Mouse (Mus musculus) neural tube, embryonic 14.5 days (tissue): Measurements from ENCODE around the gene 5730596B20Rik. TPM values are rescaled to one million over a fixed set of nuclear protein-coding genes. Genes with fewer than 3 reads are reported as not detected.

Experiments
- ATAC-seq: fragments of 200-750 bp; cut with Nextera tagmentation; 2 replicates; pipeline ENCODE4 v1.8.0; 2017; ENCODE audit warnings: low read depth, mild to moderate bottlenecking, moderate TSS enrichment, moderate library complexity
- H3K27ac ChIP-seq: fragments of 300-500 bp; sonication (generic); 2 replicates; pipeline ENCODE4 v1.5.1; 2014; ENCODE audit warnings: low read depth, mild to moderate bottlenecking, control low read depth, low read length, moderate library complexity, mixed read lengths
- H3K27me3 ChIP-seq: fragments of 300-500 bp; sonication (generic); 2 replicates; pipeline ENCODE4 v1.6.1; 2014; ENCODE audit warnings: low read length; ENCODE audit not compliant: control insufficient read depth, insufficient read depth
- H3K36me3 ChIP-seq: fragments of 300-500 bp; sonication (generic); 2 replicates; pipeline ENCODE4 v1.6.1; 2014; ENCODE audit warnings: low read length, mixed read lengths; ENCODE audit not compliant: control insufficient read depth, insufficient read depth
- H3K4me1 ChIP-seq: fragments of 300-500 bp; sonication (generic); 2 replicates; pipeline ENCODE4 v1.6.1; 2014; ENCODE audit warnings: low read length; ENCODE audit not compliant: control insufficient read depth, insufficient read depth
- H3K4me2 ChIP-seq: fragments of 300-500 bp; sonication (generic); 2 replicates; pipeline ENCODE4 v1.6.1; 2014; ENCODE audit warnings: mild to moderate bottlenecking, low read depth, low read length, control low read depth
- H3K4me3 ChIP-seq: fragments of 300-500 bp; sonication (generic); 2 replicates; pipeline ENCODE4 v1.5.1; 2014; ENCODE audit warnings: low read depth, low read length, control low read depth, mixed read lengths
- H3K9ac ChIP-seq: fragments of 300-500 bp; sonication (generic); replicated peaks from 2 replicates; pipeline ENCODE4 v1.6.1; 2014; ENCODE audit warnings: low read depth, mild to moderate bottlenecking, control low read depth, low read length, mixed read lengths
- H3K9me3 ChIP-seq: fragments of 300-500 bp; sonication (generic); 2 replicates; pipeline ENCODE4 v1.6.1; 2016; ENCODE audit warnings: low read length; ENCODE audit not compliant: control insufficient read depth
- WGBS: fragments of 180-500 bp; shearing (Covaris S2); extraction: QIAGEN DNeasy Blood & Tissue Kit; methylation state at CpG from one replicate; pipeline ENCODE4 v1.1.7; 2014; 5-methylcytosine and 5-hydroxymethylcytosine counted together
- polyA plus RNA-seq: library from polyadenylated mRNA; unstranded; fragments of >200 nt; fragmentation: Nextera tagmentation; extraction: Ambion mirVana; gene quantifications from 2 replicates; pipeline ENCODE4 v1.2.1, GENCODE M21; 2014

The 5730596B20Rik gene
- polyA plus RNA-seq, 1 experiment from 2014 or later, result 2.2 TPM

- Histone ChIP-seq H3K4me2 (peak overlapping the region; percentile 99), H3K27ac (peak overlapping the region; percentile 92)
- WGBS, result 4% methylated on average over 12 of the region's 12 CpGs
Measured at GRCm38 (mm10) chr6:52209685-52210046, 32.4 kb downstream of the 5730596B20Rik start.

GRCm38 (mm10) chr6:52211170-52211935 lies 34.1 kb downstream of the 5730596B20Rik start:
- H3K4me1 ChIP-seq, result peaks cover 40% of the 10 kb centered on the region
- H3K4me2 ChIP-seq, result peak overlapping the region; percentile 99
- H3K27ac ChIP-seq, result peak overlapping the region; percentile 99
- peaks cover 4% of the 10 kb centered on the region; the same call in 1 of the 2 replicates for H3K36me3 ChIP-seq
- H3K9ac ChIP-seq, result peak overlapping the region; percentile 98
- H3K27me3 ChIP-seq, result no peaks in the 10 kb centered on the region
- under 1% methylated on average over 37 of the region's 37 CpGs for WGBS
- ATAC-seq, result peak; percentile 33
- no peaks in the 10 kb centered on the region for H3K9me3 ChIP-seq
- peak overlapping the region; percentile 88 for H3K4me3 ChIP-seq

More at GRCm38 (mm10) chr6:52209685-52210046, 32.4 kb downstream of the 5730596B20Rik start:
- peak overlapping the region; percentile 88 for H3K4me3 ChIP-seq
- H3K9me3 ChIP-seq, result no peaks in the 10 kb centered on the region
- no peak for ATAC-seq
- peaks cover 49% of the 10 kb centered on the region for H3K4me1 ChIP-seq
- peak overlapping the region; percentile 98 for H3K9ac ChIP-seq
- no peaks in the 10 kb centered on the region for H3K27me3 ChIP-seq
- H3K36me3 ChIP-seq, result peaks cover 19% of the 10 kb centered on the region; the same call in 1 of the 2 replicates

- Histone ChIP-seq H3K4me1 (peaks cover 34% of the 10 kb centered on the region), H3K9me3 (no peaks in the 10 kb centered on the region), H3K4me2 (peak overlapping the region; percentile 99), H3K36me3 (no peaks in the 10 kb centered on the region; the same call in 1 of the 2 replicates), H3K27me3 (no peaks in the 10 kb centered on the region), H3K4me3 (peak overlapping the region; percentile 88), H3K27ac (peak overlapping the region; percentile 99), H3K9ac (peak overlapping the region; percentile 98)
- ATAC-seq, result no peak
- WGBS, result 2% methylated on average over 13 of the region's 13 CpGs
Measured at GRCm38 (mm10) chr6:52211961-52212360, 34.7 kb downstream of the 5730596B20Rik start.

DNA sequence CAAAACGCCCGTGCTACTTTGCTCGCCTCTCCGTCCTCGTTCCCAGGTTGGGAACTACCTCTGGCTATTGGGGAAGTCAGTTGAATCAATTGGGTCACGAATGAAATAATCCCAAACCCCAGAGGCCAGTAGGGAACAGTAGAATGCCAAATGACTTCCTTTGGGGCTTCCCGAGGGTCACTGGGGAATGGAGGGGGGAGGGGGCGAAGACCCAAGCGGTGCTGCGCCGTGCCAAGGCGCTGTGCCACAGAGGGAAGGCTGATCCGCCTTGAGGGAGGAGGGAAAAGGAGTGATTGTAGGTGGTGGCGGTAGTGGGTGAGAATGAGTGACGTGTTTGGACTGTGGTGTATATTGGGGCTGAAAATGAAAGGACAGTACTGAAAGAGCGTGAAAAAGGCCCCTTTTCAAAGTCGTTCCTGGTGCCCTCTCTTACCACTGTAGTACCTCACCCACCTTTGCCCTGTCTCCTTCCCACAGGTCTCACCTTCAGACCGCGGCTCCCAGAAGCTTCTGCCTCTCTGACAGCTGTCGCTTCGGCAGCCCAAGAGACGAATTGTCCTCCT lies 35.3 kb downstream of the 5730596B20Rik start:
- H3K4me2 ChIP-seq, result peak overlapping the region; percentile 99
- no peaks in the 10 kb centered on the region for H3K27me3 ChIP-seq
- H3K27ac ChIP-seq, result peak overlapping the region; percentile 99
- H3K9me3 ChIP-seq, result no peaks in the 10 kb centered on the region
- peaks cover 27% of the 10 kb centered on the region for H3K4me1 ChIP-seq
- ATAC-seq, result peak; percentile 20; the same call in 1 of the 2 replicates
- peak overlapping the region; percentile 98 for H3K9ac ChIP-seq
- peak overlapping the region; percentile 88 for H3K4me3 ChIP-seq
- H3K36me3 ChIP-seq, result no peaks in the 10 kb centered on the region
- WGBS, result 1% methylated on average over 22 of the region's 22 CpGs

GRCm38 (mm10) chr6:52213119-52213986 lies 36.1 kb downstream of the 5730596B20Rik start, which contains the start of the genes Hoxa3 and Gm28308:
Gene Hoxa3 (minus strand): TSS chr6:52213336.
Gene Gm28308 (minus strand): TSS chr6:52213339.
- peaks cover 30% of the 10 kb centered on the region for H3K4me1 ChIP-seq
- H3K36me3 ChIP-seq, result no peaks in the 10 kb centered on the region
- H3K4me3 ChIP-seq, result peak within 1 kb of the TSS; percentile 88
- H3K27ac ChIP-seq, result peak within 1 kb of the TSS; percentile 99
- no peaks in the 10 kb centered on the region for H3K9me3 ChIP-seq
- no peaks in the 10 kb centered on the region for H3K27me3 ChIP-seq
- H3K9ac ChIP-seq, result peak within 1 kb of the TSS; percentile 98
- peak within 1 kb of the TSS; percentile 99 for H3K4me2 ChIP-seq
- peak; percentile 76 for ATAC-seq
- 2% methylated on average over 38 of the region's 38 CpGs for WGBS

DNA sequence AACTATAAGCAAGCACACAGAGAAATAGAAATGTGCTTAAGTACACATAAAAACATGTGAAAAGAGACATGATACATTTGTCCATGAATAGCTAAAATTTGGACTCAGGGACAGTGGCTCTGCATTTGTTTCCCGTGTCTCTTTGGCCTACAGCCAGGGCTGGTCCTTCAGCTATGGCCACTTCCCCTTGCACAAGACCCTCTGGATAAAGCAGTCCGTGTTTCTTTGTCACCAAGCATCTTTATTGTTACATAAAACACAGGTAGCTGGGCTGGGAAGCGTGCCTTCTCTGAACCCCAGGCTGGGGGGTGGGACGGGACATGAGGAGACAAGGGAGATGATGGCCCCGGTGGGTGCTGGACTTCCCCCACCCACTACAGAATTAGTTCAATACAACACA lies 37.0 kb downstream of the 5730596B20Rik start:
- no peaks in the 10 kb centered on the region for H3K27me3 ChIP-seq
- H3K27ac ChIP-seq, result peak overlapping the region; percentile 99
- H3K9me3 ChIP-seq, result no peaks in the 10 kb centered on the region
- 11% methylated on average over 5 of the region's 5 CpGs for WGBS
- H3K4me1 ChIP-seq, result peaks cover 35% of the 10 kb centered on the region
- peak overlapping the region; percentile 88 for H3K4me3 ChIP-seq
- no peaks in the 10 kb centered on the region for H3K36me3 ChIP-seq
- peak overlapping the region; percentile 98 for H3K9ac ChIP-seq
- H3K4me2 ChIP-seq, result peak overlapping the region; percentile 99
- no peak for ATAC-seq

DNA sequence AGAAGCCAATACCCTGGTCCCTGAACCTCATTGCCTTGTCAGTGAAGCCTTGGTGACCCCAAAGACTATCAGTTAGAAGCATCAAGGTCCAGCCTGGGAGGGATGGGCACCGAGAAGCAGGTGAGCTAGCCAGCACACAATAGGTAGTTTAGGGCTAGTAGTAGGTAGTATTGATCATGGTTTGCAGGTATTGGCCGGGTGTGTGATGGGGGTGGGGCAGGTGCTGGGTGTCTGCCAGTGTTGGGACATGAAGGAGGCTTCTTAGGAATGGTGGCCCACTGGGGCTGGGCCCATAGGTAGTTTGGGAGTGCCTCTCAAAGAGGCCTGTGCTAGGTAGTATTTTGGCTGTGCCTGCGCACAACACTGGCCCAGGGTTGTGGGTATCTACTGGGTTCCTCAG lies 37.8 kb downstream of the 5730596B20Rik start:
- Histone ChIP-seq H3K27me3 (no peaks in the 10 kb centered on the region), H3K27ac (peak overlapping the region; percentile 99), H3K9ac (peak overlapping the region; percentile 98)

GRCm38 (mm10) chr6:52215771-52216535 lies 38.7 kb downstream of the 5730596B20Rik start:
- no peaks in the 10 kb centered on the region for H3K27me3 ChIP-seq
- H3K9me3 ChIP-seq, result no peaks in the 10 kb centered on the region
- peak overlapping the region; percentile 88 for H3K4me3 ChIP-seq
- peaks cover 36% of the 10 kb centered on the region for H3K4me1 ChIP-seq
- peak overlapping the region; percentile 98 for H3K9ac ChIP-seq
- peak overlapping the region; percentile 99 for H3K4me2 ChIP-seq
- peak overlapping the region; percentile 99 for H3K27ac ChIP-seq
- H3K36me3 ChIP-seq, result no peaks in the 10 kb centered on the region
- WGBS, result under 1% methylated on average over 30 of the region's 30 CpGs
- ATAC-seq, result no peak

More for the DNA sequence above, 37.8 kb downstream of the 5730596B20Rik start:
- Histone ChIP-seq H3K9me3 (no peaks in the 10 kb centered on the region), H3K4me1 (peaks cover 36% of the 10 kb centered on the region), H3K36me3 (no peaks in the 10 kb centered on the region), H3K4me3 (peak overlapping the region; percentile 88), H3K4me2 (peak overlapping the region; percentile 99)
- whole genome bisulfite sequencing, result 6% methylated on average over 3 of the region's 3 CpGs
- ATAC-seq, result no peak
